Mouse (Mus musculus): ENCODE measurements at regions not wholly inside any gene's neighbourhood (a gene's known extent, or its start where the extent isn't known, plus 50 kb on each side); places are given as distances from the start of the nearest gene placed in this dataset.

DNA sequence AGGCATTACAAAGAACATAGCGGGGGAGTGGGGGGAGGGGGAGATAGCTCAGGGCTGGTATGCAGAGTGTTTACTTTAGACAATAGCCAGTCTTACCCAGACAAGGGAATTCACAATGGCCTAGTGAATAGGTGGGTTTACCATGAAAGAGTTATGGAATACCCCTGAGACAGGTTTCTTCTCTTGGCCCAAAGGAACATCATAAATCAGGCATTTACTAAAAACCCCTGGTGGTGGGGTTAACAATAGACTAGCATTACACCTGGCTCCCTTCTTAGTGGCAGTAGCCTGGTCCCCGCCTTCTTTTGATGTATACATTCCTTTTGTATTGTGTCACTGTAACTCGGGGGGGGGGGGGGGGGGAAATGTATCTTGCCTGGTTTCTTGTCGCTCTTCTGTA, 696.8 kb upstream of the Gm10801 start:
- DNase-seq (ENCODE audit: low read depth, low spot score): no peak

- peak; percentile 2 for DNase-seq (ENCODE audit: low read depth, low spot score)
Observed at GRCm38 (mm10) chr2:97975486-97975885, 686.6 kb upstream of the Gm10801 start.

DNA sequence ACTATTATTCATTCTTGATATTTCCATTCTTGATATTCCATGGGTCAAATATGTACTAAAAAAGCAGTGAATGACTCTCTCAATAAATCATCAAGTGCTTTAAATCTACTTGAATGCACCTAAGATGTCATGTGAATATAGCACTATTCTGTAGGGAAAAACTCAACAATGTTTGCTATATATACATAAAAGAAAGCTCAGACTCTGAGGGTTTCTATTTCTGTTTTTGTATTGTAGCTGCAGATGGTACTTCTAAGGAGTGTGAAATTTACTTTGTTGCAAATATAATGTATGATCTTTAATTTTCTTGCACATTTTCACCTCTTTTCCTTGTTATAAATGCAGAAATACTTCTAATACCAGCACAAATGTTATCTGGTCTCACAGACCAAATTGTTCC, 671.4 kb upstream of the Gm10801 start:
- DNase-seq (ENCODE audit: low read depth, low spot score): no peak

DNA sequence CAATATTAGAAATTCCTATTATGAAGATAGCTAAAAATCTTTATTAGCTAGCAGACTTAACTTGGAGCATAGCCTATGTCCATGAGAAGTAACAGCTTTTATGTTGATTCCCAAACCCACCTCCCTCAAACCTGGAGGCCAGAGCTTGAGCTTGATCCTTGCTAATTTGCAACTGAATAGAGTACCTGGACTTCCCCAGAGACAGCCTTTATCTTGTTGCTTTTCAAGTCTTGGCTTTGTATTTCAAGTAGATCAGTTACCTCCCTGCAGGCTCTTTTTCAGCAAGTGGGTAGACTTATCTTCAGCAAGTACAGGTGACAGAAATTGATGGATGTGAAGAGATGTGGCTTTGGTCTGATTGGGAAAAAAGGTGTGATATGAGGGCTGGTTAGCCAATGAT, 630.1 kb upstream of the Gm10801 start:
- no peak for DNase-seq (ENCODE audit: low read depth, low spot score)

DNA sequence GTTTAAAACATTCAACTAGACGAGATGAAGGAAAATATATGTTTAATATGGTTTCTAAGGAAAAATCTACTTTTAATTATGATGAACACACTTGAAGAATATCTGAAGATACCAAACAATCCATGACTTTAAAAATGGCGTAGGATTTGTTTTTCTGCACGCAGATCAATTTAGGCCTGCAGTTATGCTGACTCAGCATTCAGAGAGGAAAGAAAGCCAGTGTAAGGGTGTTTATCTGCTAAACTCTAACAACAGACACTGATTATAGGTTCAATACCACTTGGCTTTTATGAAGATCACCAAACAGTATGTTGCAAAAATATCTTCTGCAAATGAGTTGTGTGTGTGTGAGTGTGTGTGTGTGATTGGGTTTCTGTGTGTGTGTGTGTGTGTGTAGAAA, 623.3 kb upstream of the Gm10801 start:
- no peak for DNase-seq (ENCODE audit: low read depth, low spot score)
